Mouse (Mus musculus): ENCODE measurements around the gene Gigyf1.

DNA sequence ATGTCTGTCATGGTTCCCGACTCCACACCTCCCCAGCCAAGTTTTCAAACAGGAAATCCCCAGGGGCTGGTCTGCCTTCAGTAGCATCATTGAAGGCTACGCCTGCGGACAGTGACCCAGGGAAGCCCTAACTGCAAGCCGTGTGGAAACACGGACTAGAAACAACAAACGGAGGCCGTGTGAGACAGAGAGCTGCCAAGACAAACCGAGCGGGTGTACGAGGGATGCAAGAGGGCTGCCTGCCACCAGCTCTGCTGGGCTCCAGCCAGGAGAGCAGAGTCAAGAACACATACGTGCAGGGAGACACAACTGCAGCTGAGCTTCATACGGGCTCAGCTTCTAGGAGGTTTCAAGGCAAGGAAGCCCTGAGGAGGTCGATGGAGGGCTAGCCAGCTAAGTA lies 24.5 kb upstream of the Gigyf1 start:
- TF ChIP-seq CTCF (IDR thresholded peaks at IDR 0.05; ENCODE audit: insufficient read depth, low read length) (no peak), POLR2A (IDR thresholded peaks at IDR 0.05; ENCODE audit: borderline replicate concordance, extremely low read depth, low read depth, low read length) (no peak)

All from lung, adult 2 months (tissue).